Mouse (Mus musculus) gastrocnemius, adult 2 months (tissue): ENCODE measurements around the gene Camk1d. TPM values are rescaled to one million over a fixed set of nuclear protein-coding genes. Genes with fewer than 3 reads are reported as not detected.
A peak's percentile ranks its signal among the peaks of the same experiment; 100 is the strongest.

Experiments
- DNase-seq: peaks from one replicate; pipeline ENCODE4 v3.0.0; 2022
- H3K27ac ChIP-seq: fragments of 200-600 bp; 2 replicates; pipeline ENCODE4 v1.8.1; 2022; ENCODE audit warnings: mild to moderate bottlenecking
- H3K4me3 ChIP-seq: fragments of 200-600 bp; 2 replicates; pipeline ENCODE4 v1.8.1; 2022; ENCODE audit warnings: mild to moderate bottlenecking, moderate library complexity
- CTCF ChIP-seq: fragments of 200-600 bp; IDR thresholded peaks from 2 replicates; pipeline ENCODE4 v1.8.1; 2022; ENCODE audit warnings: antibody characterized with exemption, mild to moderate bottlenecking, moderate library complexity
- intact Hi-C: fragments of 180-260 bp; cut with DNase I; formaldehyde crosslinking; loops from one replicate; pipeline ENCODE4 v1.15.1; 2025
- total RNA-seq, 2 experiments: library from RNA; stranded (reverse); gene quantifications; 2 replicates each; pipeline ENCODE4 v1.2.3; 2021

The Camk1d gene
- total RNA-seq, 2 experiments from 2014 or later, result 1.6 TPM

- intact Hi-C loops, result no loop called here
- no peak for TF ChIP-seq CTCF
- no peak for DNase-seq
Observed at GRCm38 (mm10) chr2:5445357-5445756, 269.0 kb downstream of the Camk1d start.

GRCm38 (mm10) chr2:5437690-5438089, 276.6 kb downstream of the Camk1d start:
- Histone ChIP-seq H3K27ac (no peak overlapping the region), H3K4me3 (no peak overlapping the region)
- no peak for DNase-seq
- no peak for TF ChIP-seq CTCF
- intact Hi-C loops, result loop anchor here (10.0 kb wide), 1 partner anchor 353 kb away; no protein-coding TSS in a partner anchor

More at GRCm38 (mm10) chr2:5445357-5445756, 269.0 kb downstream of the Camk1d start:
- no peak overlapping the region for H3K4me3 ChIP-seq
- no peak overlapping the region for H3K27ac ChIP-seq

GRCm38 (mm10) chr2:5435587-5436253, 278.6 kb downstream of the Camk1d start:
- no peak for DNase-seq
- TF ChIP-seq CTCF, result no peak
- no peak overlapping the region for H3K4me3 ChIP-seq
- intact Hi-C loops, result loop anchor here (10.0 kb wide), 1 partner anchor 351 kb away; no protein-coding TSS in a partner anchor
- no peak overlapping the region for H3K27ac ChIP-seq

- Histone ChIP-seq H3K4me3 (no peak overlapping the region), H3K27ac (no peak overlapping the region)
- DNase-seq, result peak; percentile 21
- intact Hi-C loops, result loop anchor here (10.0 kb wide), 1 partner anchor 347 kb away; no protein-coding TSS in a partner anchor
- TF ChIP-seq CTCF, result peak; percentile 60
Observed at GRCm38 (mm10) chr2:5431309-5431708, 283.0 kb downstream of the Camk1d start.

- Histone ChIP-seq H3K4me3 (no peak overlapping the region), H3K27ac (no peak overlapping the region)
- DNase-seq, result no peak
- no peak for TF ChIP-seq CTCF
- intact Hi-C loops, result loop anchor here (10.0 kb wide), 1 partner anchor 345 kb away; no protein-coding TSS in a partner anchor
Observed at GRCm38 (mm10) chr2:5429921-5430320, 284.4 kb downstream of the Camk1d start.

- Histone ChIP-seq H3K27ac (no peak overlapping the region), H3K4me3 (no peak overlapping the region)
- no peak for TF ChIP-seq CTCF
- intact Hi-C loops, result no loop called here
- no peak for DNase-seq
Observed at GRCm38 (mm10) chr2:5426110-5426509, 288.2 kb downstream of the Camk1d start.

- no peak for TF ChIP-seq CTCF
- intact Hi-C loops, result no loop called here
- no peak overlapping the region for H3K4me3 ChIP-seq
- H3K27ac ChIP-seq, result no peak overlapping the region
- no peak for DNase-seq
Observed at GRCm38 (mm10) chr2:5425612-5426011, 288.7 kb downstream of the Camk1d start.

- TF ChIP-seq CTCF, result no peak
- Histone ChIP-seq H3K4me3 (no peak overlapping the region), H3K27ac (no peak overlapping the region)
- intact Hi-C loops, result no loop called here
- DNase-seq, result no peak
Observed at GRCm38 (mm10) chr2:5420621-5421196, 293.6 kb downstream of the Camk1d start.

GRCm38 (mm10) chr2:5418802-5419201, 295.5 kb downstream of the Camk1d start:
- no peak overlapping the region for H3K4me3 ChIP-seq
- TF ChIP-seq CTCF, result no peak
- no peak overlapping the region for H3K27ac ChIP-seq
- no peak for DNase-seq
- intact Hi-C loops, result no loop called here

- Histone ChIP-seq H3K4me3 (no peak overlapping the region), H3K27ac (no peak overlapping the region)
- intact Hi-C loops, result no loop called here
- no peak for TF ChIP-seq CTCF
- DNase-seq, result no peak
Observed at GRCm38 (mm10) chr2:5417158-5418032, 296.9 kb downstream of the Camk1d start.

GRCm38 (mm10) chr2:5411774-5412173, 302.5 kb downstream of the Camk1d start:
- Histone ChIP-seq H3K27ac (no peak overlapping the region), H3K4me3 (no peak overlapping the region)
- no peak for TF ChIP-seq CTCF
- intact Hi-C loops, result no loop called here
- no peak for DNase-seq

GRCm38 (mm10) chr2:5403850-5404249, 310.5 kb downstream of the Camk1d start:
- peak; percentile 60 for TF ChIP-seq CTCF
- H3K27ac ChIP-seq, result no peak overlapping the region
- DNase-seq, result no peak
- no peak overlapping the region for H3K4me3 ChIP-seq
- intact Hi-C loops, result loop anchor here (5.0 kb wide), 1 partner anchor 317 kb away; no protein-coding TSS in a partner anchor

GRCm38 (mm10) chr2:5402036-5402435, 312.3 kb downstream of the Camk1d start:
- Histone ChIP-seq H3K4me3 (no peak overlapping the region), H3K27ac (no peak overlapping the region)
- intact Hi-C loops, result loop anchor here (5.0 kb wide), 1 partner anchor 315 kb away; no protein-coding TSS in a partner anchor
- DNase-seq, result no peak
- no peak for TF ChIP-seq CTCF
